Mouse (Mus musculus) thymus, adult 2 months (tissue): ENCODE measurements at regions not wholly inside any gene's neighbourhood (a gene's known extent, or its start where the extent isn't known, plus 50 kb on each side); places are given as distances from the start of the nearest gene placed in this dataset.

Experiments
- DNase-seq: peaks from one replicate; pipeline ENCODE4 v3.0.0; 2021
- H3K27ac ChIP-seq: fragments of 200-500 bp; 2 replicates; pipeline ENCODE4 v1.5.1; 2012; ENCODE audit warnings: low read length, control low read depth; ENCODE audit not compliant: control insufficient read depth, insufficient read depth
- H3K27me3 ChIP-seq: fragments of 200-500 bp; 2 replicates; pipeline ENCODE4 v1.6.1; 2012; ENCODE audit warnings: mild to moderate bottlenecking, low read length, moderate library complexity, mixed read lengths; ENCODE audit not compliant: control insufficient read depth, insufficient read depth
- H3K36me3 ChIP-seq: fragments of 200-500 bp; 2 replicates; pipeline ENCODE4 v1.6.1; 2012; ENCODE audit warnings: mild to moderate bottlenecking, low read length, moderate library complexity; ENCODE audit not compliant: control insufficient read depth, insufficient read depth
- H3K4me1 ChIP-seq: fragments of 200-500 bp; replicated peaks from 2 replicates; pipeline ENCODE4 v1.6.1; 2012; ENCODE audit warnings: low read length; ENCODE audit not compliant: control insufficient read depth, insufficient read depth
- H3K4me3 ChIP-seq: fragments of 200-500 bp; 2 replicates; pipeline ENCODE4 v1.5.1; 2012; ENCODE audit warnings: mild to moderate bottlenecking, low read length, control low read depth, moderate library complexity; ENCODE audit not compliant: control insufficient read depth, insufficient read depth
- CTCF ChIP-seq: fragments of 200-500 bp; IDR thresholded peaks from 2 replicates; pipeline ENCODE4 v1.5.1; 2012; ENCODE audit warnings: mild to moderate bottlenecking, control low read depth, low read length, moderate library complexity, borderline replicate concordance; ENCODE audit not compliant: control insufficient read depth, poor library complexity, insufficient read depth; ENCODE audit errors: extremely low read depth
- POLR2A ChIP-seq: fragments of 200-500 bp; IDR thresholded peaks from 2 replicates; pipeline ENCODE4 v1.6.1; 2012; ENCODE audit warnings: mild to moderate bottlenecking, low read length, control low read depth, moderate library complexity; ENCODE audit not compliant: control insufficient read depth, poor library complexity, insufficient read depth; ENCODE audit errors: extremely low read depth
- WGBS: fragments of 180-500 bp; shearing (Covaris S2); methylation state at CpG from one replicate; pipeline ENCODE4 v1.1.7; 2018; 5-methylcytosine and 5-hydroxymethylcytosine counted together

DNA sequence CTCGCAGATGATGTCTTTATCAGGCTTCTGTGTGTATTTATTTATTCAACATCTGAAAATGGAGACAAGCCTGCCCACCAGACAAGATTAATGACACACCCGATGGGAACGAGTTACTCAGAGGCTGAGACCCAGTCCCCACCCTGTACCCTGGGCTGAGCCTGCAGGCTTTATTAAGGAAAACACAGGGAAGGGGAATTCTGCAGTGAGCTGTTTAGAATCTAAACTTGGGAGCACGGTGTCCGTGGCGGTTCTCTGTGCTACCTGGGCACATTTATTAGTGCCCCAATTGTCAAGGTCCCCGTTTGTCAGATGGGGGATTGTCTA is 298.4 kb downstream of the Cdh26 start:
- WGBS = 45% methylated on average over 7 of the region's 7 CpGs
- no peak for TF ChIP-seq POLR2A
- TF ChIP-seq CTCF = no peak
- Histone ChIP-seq H3K27me3 (no peaks in the 10 kb centered on the region), H3K27ac (no peak overlapping the region), H3K4me1 (peaks cover 5% of the 10 kb centered on the region; the same call in 1 of the 2 replicates), H3K36me3 (no peaks in the 10 kb centered on the region), H3K4me3 (no peak overlapping the region)
- DNase-seq = no peak

DNA sequence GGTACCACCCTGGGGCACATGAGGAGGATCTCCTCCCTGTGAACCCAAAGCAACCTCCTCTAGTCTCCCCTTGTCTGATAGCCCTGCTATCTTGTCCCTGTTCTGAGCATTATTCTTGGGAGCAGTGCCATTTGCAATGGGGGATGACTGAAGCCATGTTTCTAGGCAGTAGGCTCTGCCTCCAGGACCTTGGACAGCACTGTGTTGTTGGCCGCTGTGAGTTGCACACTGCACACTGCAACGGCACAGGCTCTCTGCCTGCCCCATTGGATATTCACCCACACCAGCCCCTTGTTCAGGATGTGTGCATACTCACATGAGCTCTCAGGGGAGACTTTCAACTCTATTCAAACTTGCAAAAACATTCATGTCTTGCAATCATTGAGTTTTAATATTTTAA is 304.8 kb downstream of the Cdh26 start:
- H3K27me3 ChIP-seq = no peaks in the 10 kb centered on the region
- WGBS = 18% methylated on average over 2 of the region's 2 CpGs
- H3K4me3 ChIP-seq = no peak overlapping the region
- no peak for DNase-seq
- TF ChIP-seq CTCF (no peak), POLR2A (no peak)
- no peaks in the 10 kb centered on the region for H3K4me1 ChIP-seq
- no peak overlapping the region for H3K27ac ChIP-seq
- no peaks in the 10 kb centered on the region for H3K36me3 ChIP-seq

DNA sequence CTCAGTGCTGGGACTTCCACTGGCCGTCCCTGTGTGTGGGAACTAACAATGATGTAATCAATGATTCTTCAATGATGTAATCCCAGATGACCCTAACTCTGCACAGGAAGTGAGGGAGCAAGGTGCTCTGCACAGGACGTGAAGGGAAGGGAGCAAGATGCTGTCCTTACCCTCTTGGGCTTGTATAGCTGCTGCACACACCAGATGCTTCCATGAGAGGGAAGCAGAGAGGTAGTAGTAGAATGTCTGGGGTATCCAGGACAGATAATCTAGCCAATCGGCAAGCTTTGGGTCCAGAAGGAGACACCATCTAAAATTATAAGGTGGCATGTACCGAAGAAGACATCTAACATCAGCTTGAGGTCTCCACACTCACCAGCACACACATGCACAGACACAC is 314.3 kb downstream of the Cdh26 start:
- no peaks in the 10 kb centered on the region for H3K4me1 ChIP-seq
- H3K27me3 ChIP-seq = no peaks in the 10 kb centered on the region
- no peak overlapping the region for H3K4me3 ChIP-seq
- no peak overlapping the region for H3K27ac ChIP-seq
- TF ChIP-seq POLR2A (no peak), CTCF (no peak)
- whole genome bisulfite sequencing = 77% methylated on average over 4 of the region's 4 CpGs
- no peaks in the 10 kb centered on the region for H3K36me3 ChIP-seq
- DNase-seq = no peak

- no peak for TF ChIP-seq POLR2A
- TF ChIP-seq CTCF = no peak
- H3K36me3 ChIP-seq = no peaks in the 10 kb centered on the region
- no peaks in the 10 kb centered on the region for H3K27me3 ChIP-seq
- 89% methylated on average over 14 of the region's 14 CpGs for WGBS
- no peak overlapping the region for H3K4me3 ChIP-seq
- DNase-seq = no peak
- H3K27ac ChIP-seq = no peak overlapping the region
- no peaks in the 10 kb centered on the region for H3K4me1 ChIP-seq
Observed at GRCm38 (mm10) chr2:178745296-178746015, 315.1 kb downstream of the Cdh26 start.

GRCm38 (mm10) chr2:178751247-178751646 is 320.9 kb downstream of the Cdh26 start:
- Histone ChIP-seq H3K27ac (no peak overlapping the region), H3K4me1 (no peaks in the 10 kb centered on the region), H3K27me3 (no peaks in the 10 kb centered on the region), H3K4me3 (no peak overlapping the region), H3K36me3 (no peaks in the 10 kb centered on the region)
- TF ChIP-seq POLR2A = no peak
- TF ChIP-seq CTCF = no peak
- no peak for DNase-seq
- 64% methylated on average over 1 of the region's 1 CpGs for WGBS

GRCm38 (mm10) chr2:178758366-178758765 is 328.0 kb downstream of the Cdh26 start:
- Histone ChIP-seq H3K4me1 (no peaks in the 10 kb centered on the region), H3K36me3 (no peaks in the 10 kb centered on the region), H3K4me3 (no peak overlapping the region), H3K27me3 (no peaks in the 10 kb centered on the region), H3K27ac (no peak overlapping the region)
- 0% methylated on average over 2 of the region's 2 CpGs for WGBS
- TF ChIP-seq POLR2A (no peak), CTCF (peak; percentile 41; the same call in 1 of the 2 replicates)
- DNase-seq = peak; percentile 59

DNA sequence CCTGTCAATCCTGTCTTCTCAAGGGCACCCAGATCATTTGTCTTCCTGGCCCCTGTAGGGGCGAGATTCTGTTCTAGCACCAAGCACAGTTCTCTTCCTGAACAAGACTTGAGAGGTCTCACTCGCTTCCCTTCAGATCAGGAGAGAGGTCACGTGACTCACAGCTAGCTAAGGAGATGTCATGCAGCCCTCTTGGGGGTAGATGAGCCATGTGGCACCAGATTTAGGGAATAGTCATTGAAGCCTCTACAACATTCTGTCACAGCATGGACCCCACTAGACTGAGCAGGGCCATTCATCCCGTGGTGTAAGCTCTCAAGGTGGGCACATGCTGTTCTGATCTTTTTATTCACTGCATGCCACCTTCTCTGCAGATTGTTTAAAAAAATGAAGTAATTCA is 338.2 kb downstream of the Cdh26 start:
- Histone ChIP-seq H3K27me3 (no peaks in the 10 kb centered on the region), H3K27ac (no peak overlapping the region), H3K4me1 (no peaks in the 10 kb centered on the region), H3K4me3 (no peak overlapping the region), H3K36me3 (no peaks in the 10 kb centered on the region)
- no peak for DNase-seq
- WGBS = 40% methylated on average over 4 of the region's 4 CpGs
- TF ChIP-seq POLR2A = no peak
- TF ChIP-seq CTCF = no peak
